Mouse (Mus musculus) ES-Bruce4 (cell line): Measurements from ENCODE around the gene Apaf1. TPM values are rescaled to one million over a fixed set of nuclear protein-coding genes. Genes with fewer than 3 reads are reported as not detected.

Experiments used
- H3K27ac ChIP-seq: 2 replicates; pipeline ENCODE4 v1.5.1; 2012; ENCODE audit warnings: low read length, inconsistent platforms; ENCODE audit not compliant: insufficient read depth
- H3K27me3 ChIP-seq: 2 replicates; pipeline ENCODE4 v1.6.1; 2012; ENCODE audit warnings: mild to moderate bottlenecking, low read length, inconsistent platforms; ENCODE audit not compliant: control insufficient read depth, poor library complexity, insufficient read depth, severe bottlenecking
- H3K36me3 ChIP-seq: 2 replicates; pipeline ENCODE4 v1.6.1; 2012; ENCODE audit warnings: inconsistent platforms, mild to moderate bottlenecking, low read length, moderate library complexity; ENCODE audit not compliant: control insufficient read depth, poor library complexity, insufficient read depth, severe bottlenecking
- H3K4me1 ChIP-seq: one replicate; pipeline ENCODE4 v1.8.1; 2011; ENCODE audit warnings: low read length; ENCODE audit not compliant: control insufficient read depth, insufficient read depth
- H3K4me3 ChIP-seq: 2 replicates; pipeline ENCODE4 v1.5.1; 2011; ENCODE audit warnings: low read depth, mild to moderate bottlenecking, low read length
- H3K9ac ChIP-seq: 2 replicates; pipeline ENCODE4 v1.6.1; 2012; ENCODE audit warnings: low read depth, mild to moderate bottlenecking, inconsistent platforms; ENCODE audit not compliant: poor library complexity, severe bottlenecking
- H3K9me3 ChIP-seq: replicated peaks from 2 replicates; pipeline ENCODE4 v1.6.1; 2012; ENCODE audit warnings: mild to moderate bottlenecking, low read length, inconsistent platforms; ENCODE audit not compliant: control insufficient read depth, poor library complexity, insufficient read depth, severe bottlenecking
- CTCF ChIP-seq: IDR thresholded peaks from one replicate; pipeline ENCODE4 v1.8.1; 2011; ENCODE audit warnings: low read depth, low read length
- EP300 ChIP-seq: IDR thresholded peaks from 2 replicates; pipeline ENCODE4 v1.6.1; 2011; ENCODE audit warnings: low read depth, low read length; ENCODE audit not compliant: insufficient read depth
- POLR2A ChIP-seq: IDR thresholded peaks from one replicate; pipeline ENCODE4 v1.8.1; 2011; ENCODE audit warnings: low read length; ENCODE audit not compliant: insufficient read depth
- polyA plus RNA-seq: library from polyadenylated mRNA; stranded (reverse); fragments of >200 nt; gene quantifications from 2 replicates; pipeline ENCODE4 v1.2.4, GENCODE M21; 2011; ENCODE audit warnings: low read depth; ENCODE audit not compliant: missing spikeins, insufficient read depth, insufficient read length

Apaf1 gene
- polyA plus RNA-seq, 1 experiment = 73.0 TPM

DNA sequence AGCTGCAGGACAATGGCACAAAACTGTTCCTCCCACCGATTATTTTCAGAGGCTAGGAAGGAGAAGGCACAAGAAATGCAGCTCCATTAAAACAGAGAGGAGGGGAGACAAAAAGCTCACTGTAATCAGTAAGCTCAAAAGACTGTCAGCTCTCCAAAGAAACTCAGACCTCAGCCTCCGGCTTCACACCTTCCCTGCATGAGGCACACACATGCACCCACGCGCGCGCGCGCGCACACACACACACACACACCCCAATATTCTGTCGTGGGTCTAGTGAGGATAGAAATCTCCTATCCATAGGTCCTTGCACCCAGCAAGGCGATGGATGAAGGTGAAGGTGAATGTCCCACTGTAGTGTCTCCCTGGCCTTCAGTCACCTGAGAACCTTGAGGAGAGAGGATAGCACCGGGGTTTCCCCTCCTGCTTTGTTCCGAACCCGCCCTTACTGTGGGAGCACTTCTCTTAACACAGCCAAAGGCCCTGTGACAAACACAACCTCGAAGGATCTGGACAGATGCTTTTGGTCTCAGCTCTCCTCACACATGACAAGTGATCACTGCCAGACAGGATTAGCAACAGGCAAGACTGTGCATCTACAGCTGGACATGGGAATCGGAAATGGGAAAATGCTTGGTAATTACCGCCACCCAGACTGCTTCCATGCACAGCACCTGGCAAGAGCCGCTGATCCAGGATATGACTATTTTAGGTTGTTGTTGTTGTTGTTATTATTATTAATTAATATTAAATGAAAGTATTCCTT is 134.8 kb downstream of the Apaf1 start:
- no peaks in the 10 kb centered on the region for H3K4me1 ChIP-seq
- H3K36me3 ChIP-seq = no peaks in the 10 kb centered on the region
- H3K27ac ChIP-seq = no peak overlapping the region
- TF ChIP-seq POLR2A (no peak), EP300 (no peak), CTCF (no peak)
- no peak overlapping the region for H3K9ac ChIP-seq
- H3K27me3 ChIP-seq = no peaks in the 10 kb centered on the region
- no peak overlapping the region for H3K4me3 ChIP-seq
- H3K9me3 ChIP-seq = no peaks in the 10 kb centered on the region

DNA sequence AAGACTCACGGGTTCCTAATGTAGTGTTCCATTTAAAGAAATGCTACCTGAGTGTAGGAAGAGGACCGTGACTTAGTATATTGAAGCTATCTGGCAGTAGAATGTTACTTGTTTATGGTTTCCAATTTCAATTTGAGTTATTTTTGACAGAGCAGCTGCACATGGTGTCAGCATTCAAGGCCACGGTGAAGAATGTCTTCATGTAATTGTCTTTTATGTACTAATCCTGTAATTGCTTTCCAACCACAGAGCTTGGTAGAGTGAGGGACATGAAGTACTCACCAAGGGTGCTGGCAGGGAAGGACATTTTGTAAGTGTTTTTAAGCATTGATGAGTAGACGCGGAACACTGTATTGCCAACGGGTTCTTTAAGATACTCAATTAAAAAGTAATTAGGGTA is 135.5 kb downstream of the Apaf1 start:
- Histone ChIP-seq H3K9ac (no peak overlapping the region), H3K4me3 (no peak overlapping the region)

DNA sequence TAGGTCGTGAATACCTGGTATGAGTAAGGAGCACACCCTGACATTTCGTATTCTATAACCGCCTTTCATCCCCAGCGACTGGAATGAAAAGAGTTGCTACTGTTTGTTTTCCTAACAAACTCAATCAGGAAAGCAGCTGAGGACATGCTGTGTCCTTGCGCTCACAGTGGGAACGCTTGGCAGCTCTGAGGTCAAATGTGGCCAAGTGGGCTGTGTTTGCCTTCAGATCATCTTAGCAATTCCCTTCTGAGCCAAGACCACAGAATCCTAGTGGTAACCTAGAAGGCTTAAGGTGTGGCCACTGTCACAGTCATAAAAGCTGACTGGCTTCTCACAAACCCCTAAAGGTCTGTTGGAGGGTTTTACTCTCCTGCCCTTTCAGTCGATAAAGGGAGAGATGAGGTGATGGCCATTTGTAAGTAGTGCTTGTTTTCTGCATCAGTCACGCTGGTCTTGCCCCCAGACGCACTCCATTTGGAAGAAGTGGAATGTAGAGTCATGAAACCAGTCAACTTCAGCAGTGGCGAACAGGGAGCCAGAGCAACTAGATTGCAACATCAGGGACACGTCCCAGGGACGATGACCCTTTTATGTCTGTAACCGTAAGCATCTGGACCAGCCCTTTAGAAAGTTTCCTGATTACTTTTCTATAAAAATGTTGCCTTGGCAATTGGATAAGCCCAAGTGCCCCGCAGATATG is 140.4 kb downstream of the Apaf1 start:
- no peak overlapping the region for H3K27ac ChIP-seq
- H3K4me1 ChIP-seq = no peaks in the 10 kb centered on the region
- H3K9me3 ChIP-seq = no peaks in the 10 kb centered on the region
- H3K4me3 ChIP-seq = no peak overlapping the region
- H3K36me3 ChIP-seq = no peaks in the 10 kb centered on the region
- H3K27me3 ChIP-seq = no peaks in the 10 kb centered on the region
- H3K9ac ChIP-seq = no peak overlapping the region
- TF ChIP-seq CTCF = no peak
- TF ChIP-seq EP300 = no peak
- TF ChIP-seq POLR2A = no peak

More for the DNA sequence above, 135.5 kb downstream of the Apaf1 start:
- Histone ChIP-seq H3K36me3 (no peaks in the 10 kb centered on the region), H3K4me1 (no peaks in the 10 kb centered on the region), H3K27me3 (no peaks in the 10 kb centered on the region), H3K27ac (no peak overlapping the region), H3K9me3 (no peaks in the 10 kb centered on the region)
- TF ChIP-seq EP300 (no peak), POLR2A (no peak), CTCF (no peak)

- no peak for TF ChIP-seq POLR2A
- no peak for TF ChIP-seq EP300
- TF ChIP-seq CTCF = no peak
- Histone ChIP-seq H3K4me1 (no peaks in the 10 kb centered on the region), H3K4me3 (no peak overlapping the region), H3K27ac (no peak overlapping the region), H3K36me3 (no peaks in the 10 kb centered on the region), H3K9me3 (no peaks in the 10 kb centered on the region), H3K9ac (no peak overlapping the region), H3K27me3 (no peaks in the 10 kb centered on the region)
Observed at GRCm38 (mm10) chr10:90940521-90941520, 141.7 kb downstream of the Apaf1 start.

Other genes starting within 250 kb of the Apaf1 start
- gene Ikbip, start 170 bp upstream of the Apaf1 start, polyA plus RNA-seq = 35.1 and 36.4 TPM in 2 replicates
- gene Slc25a3, start 41.3 kb upstream of the Apaf1 start, polyA plus RNA-seq = 550 and 557 TPM in 2 replicates
- gene Tmpo, start 98.5 kb upstream of the Apaf1 start, polyA plus RNA-seq = 259 and 265 TPM in 2 replicates